8 mouse cellular contexts compared by ENCODE assay signal in genomic region chr10:12019159-12019779, GRCm38 (mm10).
DNase-seq lines count a peak whose midpoint lies in the region; TF ChIP-seq lines count a peak whose summit lies in the region.

No protein-coding gene starts in this region.

- no peak overlapping the region for H3K4me3 ChIP-seq in left cerebral cortex, adult 2 months

- no peak for TF ChIP-seq CTCF in left cerebral cortex, adult 2 months (IDR thresholded peaks at IDR 0.05)

- intact Hi-C loops in left cerebral cortex, adult 2 months (cut with DNase I): loop anchor here (5.0 kb wide), 1 partner anchor 188 kb away; no protein-coding TSS in a partner anchor

- peak; percentile 19 for DNase-seq in embryo, embryonic 10 days (ENCODE audit: low spot score)
- DNase-seq in embryo, embryonic 9.5 days (ENCODE audit: extremely low spot score): no peak
- peak; percentile 80 to 84 for DNase-seq in cerebellum, postnatal 14 days
- peak; percentile 58 for DNase-seq in heart, adult 8-10 months (ENCODE audit: low spot score)
- peak; percentile 28 to 48 for DNase-seq in left cerebral cortex, adult 2 months (ENCODE audit: extremely low spot score in 1 of 2, low spot score in 2 of 2)
- no peak for DNase-seq in kidney, postnatal 25 days
- DNase-seq in urinary bladder, postnatal 10 days (ENCODE audit: low spot score): no peak
- DNase-seq in lung, postnatal 25 days (ENCODE audit: low spot score): no peak

- peak overlapping the region; percentile 85 for H3K27ac ChIP-seq in left cerebral cortex, adult 2 months

Comparison
In these comparisons a context has a peak if more than half of its experiments do, and no peak if none do; other contexts are left out.
1. DNase-seq: peak in embryo, embryonic 10 days (single experiment), cerebellum, postnatal 14 days (2 of 2), heart, adult 8-10 months (single experiment) and left cerebral cortex, adult 2 months (2 of 2); none in embryo, embryonic 9.5 days (single experiment), kidney, postnatal 25 days (0 of 2), urinary bladder, postnatal 10 days (single experiment) and lung, postnatal 25 days (single experiment).